Mouse (Mus musculus): ENCODE measurements at regions not wholly inside any gene's neighbourhood (a gene's known extent, or its start where the extent isn't known, plus 50 kb on each side); places are given as distances from the start of the nearest gene placed in this dataset.
"Not testable (repeated sequence)": the region's sequence is repeated elsewhere in the genome, so short reads cannot be mapped to it uniquely, and the experiment has no call there.

DNA sequence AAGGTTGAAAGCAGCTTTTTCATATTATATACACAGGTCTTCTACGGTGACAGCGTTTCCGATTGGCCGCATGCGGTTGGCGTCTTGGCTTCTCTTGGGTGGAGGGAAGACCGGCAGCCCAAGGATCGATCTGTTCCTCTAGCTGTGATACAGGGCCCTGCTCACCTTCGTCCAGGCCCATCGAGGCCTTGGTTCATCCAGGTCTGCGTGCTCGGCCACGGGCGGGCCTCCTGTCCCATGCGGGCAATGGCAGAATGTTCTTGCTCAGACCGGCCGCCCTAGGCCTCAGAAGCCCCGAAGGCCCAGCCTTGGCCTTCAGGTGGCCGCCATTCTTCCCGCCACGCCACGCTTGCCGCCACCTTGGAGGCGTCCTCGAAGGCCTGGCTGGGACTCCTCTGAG is 194.4 kb upstream of the Ppp6c start:
- no peak for DNase-seq

DNA sequence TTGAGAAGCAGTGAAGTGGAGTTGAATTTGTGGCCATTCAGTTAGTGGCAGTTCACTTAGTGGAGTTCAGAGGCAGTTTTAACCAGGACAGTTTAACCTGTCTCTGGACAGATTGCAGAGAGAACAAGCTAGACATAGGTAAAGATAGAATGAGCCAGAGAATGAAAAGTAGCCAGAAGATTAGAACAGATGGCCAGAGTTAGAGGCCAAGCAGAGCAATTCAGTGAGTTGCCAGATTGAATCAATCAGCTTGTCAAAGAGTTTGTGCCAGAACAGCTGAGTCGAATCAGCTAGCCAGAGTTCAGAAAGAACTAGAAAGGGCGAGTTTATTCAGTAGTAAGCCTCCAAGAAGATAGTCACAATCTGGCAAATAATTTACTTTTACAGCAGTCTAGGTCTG is 174.1 kb upstream of the Ppp6c start:
- no peak for DNase-seq

DNA sequence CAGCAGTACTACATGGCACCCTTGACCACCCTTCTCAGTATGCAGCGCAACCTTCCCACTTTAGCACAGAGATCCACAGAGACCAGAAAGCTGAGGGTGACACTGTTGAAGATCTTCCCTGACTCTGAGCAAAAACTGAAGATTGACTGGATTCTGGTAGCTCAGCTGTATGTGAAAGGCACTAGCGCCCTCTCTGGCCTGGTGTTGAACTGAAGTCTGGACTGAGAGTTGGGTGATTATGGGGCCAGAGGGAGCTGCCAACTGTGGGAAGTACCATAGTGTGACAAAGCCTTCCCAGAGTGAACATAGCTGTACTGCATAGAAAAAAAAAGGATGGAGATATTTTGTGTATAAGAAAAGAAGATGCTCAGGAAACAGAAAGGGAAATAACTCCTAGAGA is 173.3 kb upstream of the Ppp6c start:
- DNase-seq = no peak

DNA sequence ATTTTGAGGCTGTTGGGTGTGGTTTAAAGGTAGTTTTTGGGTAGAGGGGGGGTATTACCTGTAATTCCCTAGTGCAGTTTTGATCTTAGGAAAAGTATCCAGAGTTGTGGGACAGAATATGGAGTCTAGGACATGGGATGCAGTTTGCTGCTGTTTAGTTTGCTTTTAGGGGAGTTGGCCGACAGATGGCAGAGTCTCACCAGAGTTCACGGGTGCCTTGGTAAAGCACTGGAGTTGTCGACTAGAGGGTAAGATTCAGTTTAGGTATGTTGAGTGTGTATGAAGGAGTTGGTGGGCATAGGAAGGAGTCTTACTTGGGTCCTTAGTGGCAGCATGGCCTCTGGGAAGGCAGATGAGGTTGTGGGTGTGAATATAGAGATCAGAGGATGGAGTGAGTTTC is 168.4 kb upstream of the Ppp6c start:
- no peak for DNase-seq

DNA sequence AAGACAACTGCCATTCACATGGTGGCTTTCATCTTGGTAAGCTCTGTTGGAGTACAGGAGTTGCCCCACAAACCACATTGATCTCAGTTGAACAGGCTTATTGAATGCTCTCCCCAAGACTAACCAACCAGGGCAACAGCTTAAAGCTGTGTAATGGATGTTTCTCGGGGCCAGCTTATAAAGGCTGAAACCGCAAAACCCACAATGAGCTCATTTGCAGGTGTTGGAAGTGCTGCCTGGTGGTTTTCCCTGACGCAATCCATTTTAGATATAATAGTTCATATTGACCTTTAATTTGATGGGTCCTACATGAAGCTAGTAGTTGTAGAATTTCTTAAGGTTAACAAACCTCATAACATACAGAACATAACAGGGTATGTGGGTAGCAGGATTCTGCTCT is 151.0 kb upstream of the Ppp6c start:
- no peak for DNase-seq

DNA sequence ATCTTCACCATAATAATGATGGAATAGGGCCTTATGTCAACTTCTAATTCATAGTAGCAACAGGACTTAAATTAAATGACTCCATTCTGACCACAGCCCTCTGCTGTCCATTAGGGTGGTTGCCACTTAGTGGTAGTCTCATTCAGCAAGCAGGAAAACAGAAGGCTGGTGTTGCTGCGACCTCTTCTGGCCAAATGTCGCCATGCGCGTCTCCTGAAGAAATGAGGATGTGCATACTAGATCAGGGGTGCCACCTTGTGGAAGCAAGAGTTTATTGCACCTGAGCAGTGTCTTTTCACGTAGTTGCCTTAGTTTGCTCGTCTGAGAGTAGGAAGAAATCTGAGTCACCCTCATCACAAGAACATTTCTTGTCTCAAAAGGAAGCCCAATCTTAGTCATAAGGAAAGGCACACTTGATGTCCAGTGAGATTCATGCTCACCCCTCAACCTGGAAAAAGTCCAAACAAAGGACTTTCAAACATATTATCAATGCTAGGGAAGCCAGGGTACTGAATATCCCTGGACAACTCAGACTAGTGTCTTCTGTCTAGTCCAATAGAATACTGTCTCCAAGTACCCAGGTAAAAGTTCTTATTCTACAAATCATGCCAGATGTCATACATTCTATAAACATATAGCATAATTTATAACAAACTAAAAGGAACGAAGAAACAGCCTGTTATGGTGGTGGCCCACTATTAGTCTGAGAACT is 147.0 kb upstream of the Ppp6c start:
- DNase-seq = peak; percentile 90

DNA sequence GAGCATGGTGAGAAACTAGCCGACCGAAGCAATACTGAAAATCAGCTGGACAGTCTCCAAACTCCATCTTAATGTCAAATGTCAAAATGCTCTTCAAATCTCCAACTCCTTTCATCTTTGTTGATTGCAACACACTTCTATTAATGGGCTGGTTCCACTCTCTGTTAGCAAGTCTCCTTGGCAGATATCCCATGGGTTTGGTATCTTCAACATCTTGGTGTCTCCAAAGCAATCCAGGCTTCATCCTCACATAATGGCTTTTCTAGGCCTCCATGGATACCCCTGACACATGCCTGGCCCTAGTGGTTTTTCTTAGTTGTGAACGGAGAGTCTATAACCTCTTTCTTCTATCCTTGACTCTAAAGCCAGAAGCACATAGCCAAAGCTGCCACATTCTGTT is 118.0 kb upstream of the Ppp6c start:
- no peak for DNase-seq

DNA sequence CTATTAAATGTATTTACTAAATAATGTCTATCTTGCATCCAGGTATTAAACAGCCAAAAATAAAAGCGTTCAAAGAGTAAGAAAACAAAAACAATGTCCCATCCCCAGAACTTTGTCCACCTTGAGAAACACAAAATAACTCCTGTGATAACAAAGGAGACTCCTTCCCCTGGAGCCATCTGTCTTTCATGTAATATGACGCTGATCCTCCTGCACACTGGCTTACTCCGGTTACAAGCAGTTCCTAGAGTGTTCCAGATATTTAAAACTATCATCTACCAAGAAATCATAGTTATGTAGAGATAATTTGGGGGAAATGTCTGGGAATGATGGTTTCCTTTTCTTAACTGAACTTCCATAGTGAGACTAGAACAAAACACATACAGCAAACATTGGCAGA is 114.2 kb upstream of the Ppp6c start:
- no peak for DNase-seq

DNA sequence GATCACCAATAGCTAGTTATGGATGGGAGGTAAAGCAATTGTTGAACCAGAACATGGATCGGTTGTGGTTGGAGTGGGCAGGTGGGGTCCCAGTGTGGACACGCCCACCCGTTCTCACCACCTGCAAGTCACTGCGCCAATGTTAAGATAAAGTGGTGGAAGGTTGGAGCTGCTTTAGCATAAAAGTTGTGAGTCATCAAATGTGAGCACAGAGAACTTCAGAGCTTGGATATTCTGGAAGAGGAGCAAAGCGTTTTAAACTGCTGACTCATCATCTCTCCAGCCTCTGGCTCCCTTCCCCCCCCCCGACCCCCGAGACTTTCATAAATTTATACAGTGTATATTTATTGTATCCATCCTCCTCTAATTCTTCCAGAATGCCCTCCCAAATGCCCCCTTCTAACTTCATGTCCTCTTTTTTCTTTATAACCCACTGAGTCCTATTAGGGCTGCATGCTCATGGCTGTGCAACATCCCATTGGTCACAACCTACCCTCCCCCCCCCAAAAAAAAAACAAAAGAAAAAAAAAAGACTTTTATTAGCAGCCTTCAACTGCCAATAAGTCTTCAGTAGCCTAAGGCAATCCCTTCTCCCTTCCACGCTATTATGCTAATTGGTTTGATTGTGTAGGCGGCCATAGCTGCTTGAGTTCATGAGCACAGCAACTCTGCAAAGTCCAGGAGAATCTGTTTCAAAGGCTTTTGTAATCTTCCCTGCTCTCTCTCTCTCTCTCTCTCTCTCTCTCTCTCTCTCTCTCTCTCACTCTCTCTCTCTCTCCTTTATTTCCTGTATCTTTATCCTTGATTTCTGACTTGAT is 112.8 kb upstream of the Ppp6c start:
- DNase-seq = no peak

DNA sequence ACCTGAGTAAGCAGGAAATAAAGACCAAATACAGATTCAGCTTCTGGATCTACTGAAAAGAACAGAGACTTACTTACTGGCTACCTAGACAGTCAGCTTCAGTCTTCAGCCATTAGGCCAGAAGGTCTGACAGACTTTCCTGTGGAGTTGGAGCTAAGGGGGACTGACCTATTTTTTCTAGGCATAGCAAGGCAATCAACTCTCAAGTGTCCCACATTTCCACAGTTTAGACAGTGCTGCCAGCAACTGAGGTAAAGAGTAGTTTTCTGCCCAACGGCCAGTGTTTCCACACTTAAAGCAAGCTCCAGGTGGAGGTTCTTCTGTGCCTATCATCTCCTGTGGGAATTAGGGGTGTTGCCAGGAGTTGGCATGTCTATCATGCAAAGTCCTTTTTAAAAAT is 111.3 kb upstream of the Ppp6c start:
- no peak for DNase-seq

DNA sequence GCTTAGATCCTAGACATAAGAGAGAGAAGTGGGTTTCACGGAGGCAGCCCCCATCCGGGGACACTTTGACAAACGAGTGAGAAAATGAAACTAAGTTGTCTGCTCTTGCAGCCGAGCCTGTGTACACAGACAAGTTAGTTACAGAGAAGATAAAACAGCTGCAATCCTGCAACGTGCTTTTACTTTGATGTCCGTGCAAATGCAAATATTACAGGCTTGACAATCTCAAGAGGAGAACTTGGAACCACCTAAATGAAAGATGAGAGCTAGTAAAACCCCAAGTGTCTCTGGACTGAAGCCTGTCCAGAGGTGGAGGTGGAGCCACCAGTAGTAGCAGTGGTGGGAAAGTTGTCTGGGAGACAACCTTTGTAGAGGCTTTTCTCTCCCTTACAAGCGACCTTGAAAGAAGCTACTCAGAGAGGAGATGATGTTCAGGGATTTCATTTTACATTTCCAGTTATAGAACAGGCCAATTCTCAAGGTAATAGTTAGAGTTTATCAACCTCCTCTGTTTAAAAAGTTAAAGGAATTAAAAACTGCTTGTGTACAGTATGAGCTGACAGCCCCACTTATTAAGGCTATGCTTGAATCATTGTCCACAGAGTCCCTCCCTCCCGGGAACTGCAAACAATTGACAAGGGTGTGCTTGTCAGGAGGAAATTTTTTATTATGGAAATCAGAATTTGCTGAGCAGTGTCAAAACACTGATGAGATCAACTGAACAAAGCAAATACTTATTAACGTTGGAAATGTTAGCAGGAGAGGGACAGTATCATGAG is 99.7 kb upstream of the Ppp6c start:
- peak; percentile 71 for DNase-seq

DNA sequence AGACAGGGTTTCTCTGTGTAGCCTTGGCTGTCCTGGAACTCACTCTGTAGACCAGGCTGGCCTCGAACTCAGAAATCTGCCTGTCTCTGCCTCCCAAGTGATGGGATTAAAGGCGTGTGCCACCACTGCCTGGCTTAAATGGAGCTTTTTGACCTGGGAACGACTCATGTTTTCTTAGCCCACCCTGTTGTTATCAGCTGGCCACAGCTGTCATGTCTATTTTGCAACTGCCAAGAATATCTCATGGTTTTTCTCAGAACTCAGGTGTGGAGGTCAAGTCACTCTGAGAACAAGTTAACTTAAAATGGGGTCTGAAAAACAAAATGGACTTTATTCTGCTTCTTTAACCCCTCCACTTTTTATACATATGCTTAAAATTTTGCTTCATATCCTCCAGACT is 98.9 kb upstream of the Ppp6c start:
- DNase-seq = not testable (repeated sequence)

DNA sequence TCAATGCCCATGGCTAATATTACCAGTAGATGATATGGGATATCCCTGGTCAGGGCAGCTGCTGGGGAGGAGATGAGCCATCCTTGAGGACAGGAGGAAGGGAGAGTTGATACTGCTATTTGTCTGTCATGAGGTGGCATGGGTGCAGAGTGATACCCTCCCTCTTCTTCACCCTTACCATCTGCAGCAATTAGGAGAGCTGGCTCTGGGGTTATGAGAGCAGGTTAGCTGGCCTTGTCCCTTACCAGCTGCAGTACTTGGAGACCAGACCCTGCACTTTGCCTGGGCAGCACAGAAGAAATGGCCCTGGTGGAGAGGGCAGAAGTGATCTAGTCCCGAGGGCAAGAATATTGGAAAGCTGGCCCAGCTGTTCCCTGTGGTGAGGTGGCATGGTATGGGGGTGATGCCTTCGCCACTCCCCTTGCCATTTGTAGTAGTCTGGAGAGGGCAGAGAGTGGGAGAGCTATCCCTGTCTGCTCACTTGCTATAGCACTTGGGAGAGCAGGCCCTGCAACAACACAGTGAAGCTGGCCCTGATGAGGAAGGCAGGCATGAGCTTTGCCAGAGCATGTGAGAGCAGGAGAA is 73.6 kb upstream of the Ppp6c start:
- no peak for DNase-seq

DNA sequence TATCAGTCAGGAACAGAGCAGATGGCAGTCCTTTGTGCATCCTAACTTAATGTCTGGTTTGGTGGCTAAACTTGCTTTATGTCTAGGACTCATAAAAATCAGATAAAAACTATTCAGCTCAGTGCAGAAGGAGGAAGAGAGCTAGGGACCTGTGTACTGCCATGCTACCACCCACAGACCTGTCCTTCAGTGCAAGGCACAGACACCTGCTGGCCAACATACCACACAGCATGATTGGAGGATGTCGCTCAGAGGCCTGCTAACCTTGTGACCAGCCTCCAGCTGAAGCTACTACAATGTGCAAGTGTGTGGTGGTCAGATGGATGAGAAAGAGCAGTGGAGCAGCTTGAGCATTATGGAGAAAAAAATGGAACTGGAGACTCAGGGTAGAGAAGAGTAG is 73.0 kb upstream of the Ppp6c start:
- no peak for DNase-seq

DNA sequence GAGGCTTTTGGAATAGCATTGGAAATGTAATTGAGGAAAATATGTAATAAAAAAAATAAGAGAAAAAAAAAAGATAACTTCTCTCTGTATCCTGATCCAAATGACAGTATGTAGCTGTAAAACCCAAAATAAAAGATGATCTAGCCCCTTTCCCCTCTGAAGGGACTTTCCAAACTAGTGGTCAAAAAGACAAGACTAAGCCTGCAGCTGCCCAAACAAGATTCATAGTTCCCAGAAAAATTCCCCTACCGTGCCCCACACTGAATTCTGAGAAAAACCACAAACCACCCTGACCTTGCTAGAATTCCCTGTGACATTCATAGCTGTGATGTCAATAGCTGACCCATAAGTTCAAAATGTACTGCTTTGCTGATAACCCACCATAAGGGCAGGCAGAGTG is 69.2 kb upstream of the Ppp6c start:
- DNase-seq = no peak

DNA sequence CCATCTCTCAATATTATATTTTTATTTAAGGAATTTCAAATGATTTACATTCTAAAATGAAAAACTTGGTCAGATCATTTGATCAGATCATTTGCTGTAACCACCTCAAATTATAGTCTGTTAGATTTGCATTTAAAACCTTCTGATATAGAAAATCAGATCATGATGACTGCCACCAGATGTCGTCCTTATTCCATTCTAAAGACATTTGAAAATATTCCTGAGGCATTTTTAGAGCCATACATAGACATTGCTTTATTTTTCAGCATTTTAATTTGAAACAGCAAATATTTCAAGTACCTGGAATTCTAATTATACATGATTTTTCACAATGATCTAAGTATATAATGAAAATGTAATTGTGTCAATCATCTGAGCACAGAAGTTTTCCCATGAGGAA is 52.0 kb upstream of the Ppp6c start:
- DNase-seq = no peak
